Mouse (Mus musculus) cerebellum, adult 2 months (tissue): ENCODE measurements around the gene Inpp4b. TPM values are rescaled to one million over a fixed set of nuclear protein-coding genes. Genes with fewer than 3 reads are reported as not detected.

ENCODE experiments used
- DNase-seq, 2 experiments: peaks; one replicate each; pipeline ENCODE4 v3.0.0; 2021
- H3K27ac ChIP-seq: fragments of 200-500 bp; 2 replicates; pipeline ENCODE4 v1.5.1; 2012; ENCODE audit warnings: low read length, control low read depth, inconsistent platforms; ENCODE audit not compliant: insufficient read depth
- H3K27me3 ChIP-seq: fragments of 200-500 bp; 2 replicates; pipeline ENCODE4 v1.6.1; 2012; ENCODE audit warnings: inconsistent platforms, mild to moderate bottlenecking, low read length, moderate library complexity; ENCODE audit not compliant: control insufficient read depth, insufficient read depth
- H3K4me1 ChIP-seq: fragments of 200-500 bp; 2 replicates; pipeline ENCODE4 v1.6.1; 2011; ENCODE audit warnings: low read length; ENCODE audit not compliant: control insufficient read depth, insufficient read depth
- H3K4me3 ChIP-seq: fragments of 200-500 bp; replicated peaks from 2 replicates; pipeline ENCODE3; 2011; ENCODE audit warnings: mild to moderate bottlenecking, low read depth, low read length, control low read depth; ENCODE audit not compliant: insufficient read depth
- CTCF ChIP-seq: fragments of 200-500 bp; IDR thresholded peaks from 2 replicates; pipeline ENCODE4 v1.5.1; 2011; ENCODE audit warnings: low read depth, mild to moderate bottlenecking, control low read depth, low read length, moderate library complexity, borderline replicate concordance; ENCODE audit not compliant: insufficient read depth
- POLR2A ChIP-seq: fragments of 200-500 bp; IDR thresholded peaks from 2 replicates; pipeline ENCODE4 v1.6.1; 2011; ENCODE audit warnings: low read length, control low read depth, borderline replicate concordance; ENCODE audit not compliant: insufficient read depth
- WGBS: fragments of 180-500 bp; shearing (Covaris S2); methylation state at CpG from one replicate; pipeline ENCODE4 v1.1.7; 2018; 5-methylcytosine and 5-hydroxymethylcytosine counted together
- polyA plus RNA-seq: library from polyadenylated mRNA; depleted of rRNA; stranded (reverse); fragments of >200 nt; gene quantifications from 2 replicates; pipeline ENCODE4 v1.2.3, GENCODE M21; 2012

Inpp4b gene
- polyA plus RNA-seq, 1 experiment, result 11.8 TPM

DNA sequence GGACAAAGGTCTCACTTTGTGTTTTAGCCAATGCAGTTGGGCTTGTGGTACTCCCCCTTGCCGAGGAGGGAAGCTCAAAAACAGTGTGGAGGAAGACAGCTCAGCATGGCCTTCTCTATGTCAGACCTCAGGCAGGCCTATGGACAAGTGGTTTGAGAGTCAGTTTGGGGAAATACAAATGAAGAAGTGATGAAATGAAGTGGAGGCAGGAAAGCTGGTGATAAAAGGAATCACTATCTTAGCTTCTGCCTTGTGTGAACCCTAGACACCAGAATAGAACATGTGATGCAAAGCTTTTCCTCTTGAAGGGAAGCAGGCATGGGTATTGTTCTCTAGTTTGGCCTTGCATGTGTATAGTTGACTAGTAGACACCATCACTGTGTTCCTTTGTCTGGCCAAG is 273.2 kb downstream of the Inpp4b start:
- no peak for DNase-seq
- WGBS, result 90% methylated on average over 1 of the region's 1 CpGs
- Histone ChIP-seq H3K4me1 (peaks cover 7% of the 10 kb centered on the region; the same call in 1 of the 2 replicates), H3K4me3 (no peak overlapping the region), H3K27me3 (no peaks in the 10 kb centered on the region; the same call in 1 of the 2 replicates), H3K27ac (no peak overlapping the region)
- TF ChIP-seq POLR2A, result no peak
- TF ChIP-seq CTCF, result no peak

DNA sequence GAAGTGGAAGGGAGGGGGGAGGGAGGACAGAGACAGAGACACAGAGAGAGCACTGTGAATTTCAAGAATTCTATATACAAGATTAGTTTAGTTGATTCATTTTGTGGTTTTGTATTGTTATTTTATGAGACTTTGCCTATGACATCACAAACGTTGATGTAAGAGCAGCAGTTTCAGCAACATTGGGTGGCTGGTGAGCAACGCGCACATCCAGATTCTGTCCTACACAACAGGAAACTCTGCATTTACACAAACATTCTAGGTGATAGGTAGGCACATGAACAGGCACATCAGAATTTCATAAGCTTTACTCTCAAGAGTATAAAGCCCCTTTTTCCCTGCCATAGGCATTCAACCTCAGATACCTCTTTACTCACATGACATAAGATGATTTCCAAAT is 276.6 kb downstream of the Inpp4b start:
- Histone ChIP-seq H3K4me3 (no peak overlapping the region), H3K4me1 (0 out of 2 replicates have a peak, but pooled peaks cover 4% of the 10 kb centered on the region), H3K27ac (no peak overlapping the region), H3K27me3 (no peaks in the 10 kb centered on the region; the same call in 1 of the 2 replicates)
- DNase-seq, result no peak
- 98% methylated on average over 3 of the region's 3 CpGs for WGBS
- TF ChIP-seq CTCF, result no peak
- no peak for TF ChIP-seq POLR2A

DNA sequence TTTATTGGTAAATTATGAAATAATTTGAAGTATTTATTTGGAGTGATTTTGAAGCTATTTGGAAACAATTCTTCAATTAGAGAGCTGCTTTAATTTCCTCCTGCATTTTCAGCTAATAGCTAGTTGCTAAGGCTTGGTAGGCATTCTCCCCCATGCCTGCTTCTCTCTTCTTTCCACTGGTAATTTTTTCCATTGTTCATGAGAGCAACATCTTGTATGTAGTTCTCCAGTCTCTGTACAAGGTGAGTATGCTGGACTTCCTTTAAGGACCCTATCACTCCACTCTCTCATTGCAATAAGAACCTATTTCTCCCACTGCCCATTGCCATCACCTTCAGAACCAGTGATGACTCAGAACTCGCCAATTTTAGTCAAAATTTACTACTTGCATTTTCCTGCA is 292.7 kb downstream of the Inpp4b start:
- no peak for DNase-seq
- TF ChIP-seq CTCF (no peak), POLR2A (no peak)
- no peak overlapping the region for H3K27ac ChIP-seq
- WGBS, result 86% methylated on average over 1 of the region's 1 CpGs
- 0 out of 2 replicates have a peak, but pooled peaks cover 2% of the 10 kb centered on the region for H3K4me1 ChIP-seq
- no peak overlapping the region for H3K4me3 ChIP-seq
- H3K27me3 ChIP-seq, result no peaks in the 10 kb centered on the region

DNA sequence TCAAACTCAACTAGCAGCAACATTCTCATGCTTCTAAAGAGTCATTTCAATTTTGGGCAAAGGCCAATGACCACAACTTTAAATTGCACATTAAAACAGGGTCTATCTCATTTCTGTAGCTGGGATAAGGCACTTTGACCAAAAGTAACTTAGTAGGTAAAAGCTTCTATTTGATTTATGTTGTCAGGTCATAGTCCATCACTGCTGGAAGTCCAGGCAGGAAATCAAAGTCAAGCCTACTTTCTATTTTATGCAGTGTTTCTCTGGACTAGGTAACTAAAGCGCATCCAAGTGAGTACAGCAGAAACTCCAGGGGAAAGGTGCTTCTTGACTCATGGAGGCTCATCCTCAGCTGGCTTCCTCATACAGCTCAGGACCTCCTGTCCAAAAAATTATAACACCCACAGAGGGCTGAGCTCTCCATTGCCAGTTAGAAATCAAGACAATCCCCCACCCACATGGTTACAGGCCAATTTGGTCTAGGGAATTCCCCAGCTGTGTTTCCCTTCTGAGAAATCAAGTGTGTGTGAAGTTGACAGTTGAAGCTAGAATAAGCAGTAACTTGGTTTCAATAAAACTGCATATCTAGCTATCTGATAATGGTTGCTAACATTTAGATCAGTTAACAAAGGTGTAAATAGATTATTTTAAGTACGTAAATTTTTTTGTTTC is 293.7 kb downstream of the Inpp4b start:
- 93% methylated on average over 2 of the region's 2 CpGs for WGBS

DNA sequence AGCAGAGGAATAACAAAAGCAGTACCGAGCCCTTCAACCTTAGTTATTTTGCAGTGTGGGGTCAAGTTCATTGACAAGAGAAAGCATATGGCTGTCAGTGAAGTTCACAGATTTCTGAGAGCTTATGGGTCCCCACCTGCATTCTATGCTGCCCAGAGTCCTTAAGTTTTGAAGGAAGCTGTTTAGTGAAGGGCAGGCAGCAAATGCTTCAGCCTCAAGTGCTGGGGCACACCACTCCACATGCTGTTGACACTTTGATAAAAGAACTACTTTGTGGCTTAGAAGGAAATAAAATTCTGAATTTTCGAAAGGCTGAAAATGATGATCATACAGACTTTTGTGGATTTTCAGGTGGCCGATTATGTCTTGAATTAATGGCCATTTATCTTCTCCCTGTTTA is 296.1 kb downstream of the Inpp4b start:
- no peak for DNase-seq
- 94% methylated on average over 3 of the region's 3 CpGs for WGBS
- Histone ChIP-seq H3K4me1 (0 out of 2 replicates have a peak, but pooled peaks cover 2% of the 10 kb centered on the region), H3K27ac (no peak overlapping the region), H3K4me3 (no peak overlapping the region), H3K27me3 (no peaks in the 10 kb centered on the region)
- TF ChIP-seq POLR2A, result no peak
- no peak for TF ChIP-seq CTCF

More for the DNA sequence above, 293.7 kb downstream of the Inpp4b start:
- H3K4me1 ChIP-seq, result 0 out of 2 replicates have a peak, but pooled peaks cover 2% of the 10 kb centered on the region
- no peaks in the 10 kb centered on the region for H3K27me3 ChIP-seq
- no peak overlapping the region for H3K27ac ChIP-seq
- H3K4me3 ChIP-seq, result no peak overlapping the region
- no peak for DNase-seq
- no peak for TF ChIP-seq CTCF
- TF ChIP-seq POLR2A, result no peak

DNA sequence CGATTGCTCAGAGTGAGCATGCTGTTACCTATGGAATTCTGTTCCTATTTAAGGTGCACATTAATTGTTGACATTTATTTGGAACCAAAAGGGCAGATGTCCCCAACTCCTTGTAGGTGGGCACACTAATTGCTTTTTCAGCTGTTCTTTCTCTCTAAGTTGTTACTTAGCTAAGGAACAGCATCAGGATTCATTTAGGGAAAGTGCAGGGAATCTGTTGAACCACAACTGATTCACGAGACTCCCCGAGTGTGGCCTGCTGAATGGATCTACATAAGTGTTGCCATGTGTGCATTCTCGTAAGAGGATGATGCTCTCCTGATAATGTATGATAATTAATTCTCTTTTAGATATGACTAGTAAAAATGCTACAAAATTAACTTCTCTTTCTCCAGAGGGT is 297.5 kb downstream of the Inpp4b start:
- no peak for DNase-seq
- 78% methylated on average over 4 of the region's 4 CpGs for WGBS
- TF ChIP-seq CTCF (no peak), POLR2A (no peak)
- Histone ChIP-seq H3K27me3 (no peaks in the 10 kb centered on the region), H3K4me1 (no peaks in the 10 kb centered on the region), H3K27ac (no peak overlapping the region), H3K4me3 (no peak overlapping the region)

DNA sequence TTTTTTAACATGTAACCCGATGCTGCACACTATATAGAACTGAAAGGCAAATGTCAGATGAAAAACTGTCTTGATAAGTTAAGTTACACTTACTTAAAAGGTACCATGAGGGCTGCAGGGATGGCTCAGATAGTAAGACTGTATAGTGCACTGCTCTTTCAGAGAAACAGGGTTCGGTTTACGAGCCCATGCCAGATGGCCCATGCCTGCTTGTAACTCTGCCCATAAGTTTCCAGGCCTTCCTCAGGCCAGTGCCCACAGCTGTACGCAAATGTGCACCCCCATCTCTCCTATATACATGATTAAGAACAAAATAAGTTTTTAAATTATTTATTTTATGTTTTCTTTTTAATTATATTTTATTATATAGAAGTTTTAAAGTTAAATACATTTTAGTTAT is 300.7 kb downstream of the Inpp4b start:
- Histone ChIP-seq H3K27me3 (no peaks in the 10 kb centered on the region), H3K27ac (no peak overlapping the region), H3K4me1 (no peaks in the 10 kb centered on the region), H3K4me3 (no peak overlapping the region)
- no peak for DNase-seq
- 83% methylated on average over 4 of the region's 4 CpGs for WGBS
- TF ChIP-seq CTCF, result no peak

DNA sequence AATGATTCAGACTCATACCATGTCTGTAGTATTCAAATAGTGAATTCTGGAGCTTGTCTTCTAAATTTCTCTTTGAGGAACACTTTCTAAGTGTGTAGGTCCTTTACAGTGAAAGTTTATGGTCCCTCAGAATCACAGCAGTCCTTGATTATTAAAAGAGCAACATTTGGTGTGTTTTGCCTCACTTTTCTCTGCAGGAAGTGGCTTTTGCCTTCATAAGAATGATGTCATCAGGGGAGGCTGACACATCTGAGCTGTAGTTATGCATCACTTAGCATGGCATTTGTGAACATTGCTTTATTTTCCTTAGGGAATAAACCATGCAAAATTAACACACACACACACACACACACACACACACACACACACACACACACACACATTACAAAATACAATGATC is 349.8 kb downstream of the Inpp4b start:
- Histone ChIP-seq H3K27ac (no peak overlapping the region), H3K4me3 (no peak overlapping the region), H3K27me3 (no peaks in the 10 kb centered on the region), H3K4me1 (no peaks in the 10 kb centered on the region)
- no peak for DNase-seq
- TF ChIP-seq CTCF (no peak), POLR2A (no peak)
